ENCODE assay signal across 10 mouse cellular contexts in the genomic region with DNA sequence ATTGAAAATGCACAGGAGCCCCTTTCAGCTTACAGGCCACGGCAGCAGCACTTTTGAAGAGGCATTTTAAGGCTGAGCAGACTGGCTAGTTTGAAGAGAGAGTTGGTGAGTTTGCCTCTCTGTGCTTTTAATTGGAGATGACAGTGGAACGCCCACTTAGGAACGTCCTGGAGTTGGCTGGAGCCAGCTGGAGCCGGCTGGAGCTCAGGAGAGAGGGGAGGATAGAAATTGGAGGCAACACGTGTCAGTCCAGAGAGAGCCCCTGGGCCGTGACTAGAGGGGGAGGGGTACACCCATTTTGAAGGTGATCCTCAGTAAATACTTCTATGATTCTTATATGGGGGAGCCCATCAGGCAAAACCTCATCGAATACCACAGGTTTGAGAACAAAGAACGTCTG.
DNase-seq lines count a peak whose midpoint lies in the region; ATAC-seq and TF ChIP-seq lines count a peak whose summit lies in the region.
"Had no signal": no experiment of that assay in that cellular context is flagged by ENCODE, and none has a peak within 500 bp of the region (broad histone marks: within the 10 kb centered on the region; RNA-seq: fewer than 3 reads in every experiment).

No protein-coding gene starts in this region.

- no peaks in the 10 kb centered on the region for H3K36me3 ChIP-seq in kidney, postnatal 0 days (ENCODE audit: insufficient read depth, low read length)
- H3K36me3 ChIP-seq in lung, postnatal 0 days (ENCODE audit: insufficient read depth, low read length) = no peaks in the 10 kb centered on the region
- H3K36me3 ChIP-seq in forebrain, postnatal 0 days (ENCODE audit: insufficient read depth) = no peaks in the 10 kb centered on the region
- H3K36me3 ChIP-seq: forebrain, embryonic 10.5 days; limb, embryonic 15.5 days had no signal

- DNase-seq in kidney, postnatal 0 days (ENCODE audit: low spot score) = peak; percentile 47
- DNase-seq in kidney, adult 9 months = no peak
- DNase-seq in ES-CJ7 (ENCODE audit: low read depth, low spot score) (peak; percentile 78), R1 (ENCODE audit: low read depth, low spot score) (peak; percentile 56)
- peak; percentile 40 for DNase-seq in lung, postnatal 0 days (ENCODE audit: low spot score)
- no peak for DNase-seq in urinary bladder, postnatal 25 days (ENCODE audit: low spot score)
- no peak for DNase-seq in forebrain, postnatal 0 days
- no peak for DNase-seq in cerebellum, adult 8-10 months

- no peak overlapping the region for H3K27ac ChIP-seq in kidney, postnatal 0 days
- H3K27ac ChIP-seq in lung, postnatal 0 days (ENCODE audit: low read length) = no peak overlapping the region
- H3K27ac ChIP-seq in forebrain, postnatal 0 days (ENCODE audit: low read depth, low read length) = no peak overlapping the region
- H3K27ac ChIP-seq: forebrain, embryonic 10.5 days; limb, embryonic 15.5 days had no signal

- WGBS in kidney, postnatal 0 days = 27% methylated on average over 8 of the region's 8 CpGs
- 33% methylated on average over 8 of the region's 8 CpGs for WGBS in lung, postnatal 0 days
- WGBS in forebrain, postnatal 0 days = 38% methylated on average over 8 of the region's 8 CpGs

- no peak overlapping the region for H3K4me2 ChIP-seq in kidney, postnatal 0 days (ENCODE audit: low read length)
- H3K4me2 ChIP-seq in lung, postnatal 0 days (replicated peaks; ENCODE audit: low read depth, low read length) = no peak overlapping the region
- no peak overlapping the region for H3K4me2 ChIP-seq in forebrain, postnatal 0 days (ENCODE audit: low read depth)
- H3K4me2 ChIP-seq: limb, embryonic 15.5 days had no signal

- no peak overlapping the region for H3K9ac ChIP-seq in kidney, postnatal 0 days (ENCODE audit: low read depth, low read length)
- H3K9ac ChIP-seq in lung, postnatal 0 days (replicated peaks; ENCODE audit: low read depth) = no peak overlapping the region
- H3K9ac ChIP-seq in forebrain, postnatal 0 days = no peak overlapping the region
- H3K9ac ChIP-seq: limb, embryonic 15.5 days had no signal

- TF ChIP-seq CTCF in kidney, postnatal 0 days (IDR thresholded peaks at IDR 0.05; ENCODE audit: low read depth) = no peak
- no peak for TF ChIP-seq CTCF in lung, postnatal 0 days (IDR thresholded peaks at IDR 0.05)
- no peak for TF ChIP-seq CTCF in forebrain, postnatal 0 days (IDR thresholded peaks at IDR 0.05; ENCODE audit: low read depth)

- H3K4me3 ChIP-seq in kidney, postnatal 0 days (replicated peaks; ENCODE audit: low read depth, low read length) = no peak overlapping the region
- no peak overlapping the region for H3K4me3 ChIP-seq in lung, postnatal 0 days (ENCODE audit: low read depth, low read length)
- no peak overlapping the region for H3K4me3 ChIP-seq in forebrain, postnatal 0 days (ENCODE audit: low read depth, low read length)
- H3K4me3 ChIP-seq: forebrain, embryonic 10.5 days; limb, embryonic 15.5 days had no signal

- H3K4me1 ChIP-seq in kidney, postnatal 0 days (replicated peaks; ENCODE audit: insufficient read depth, low read length) = no peaks in the 10 kb centered on the region
- H3K4me1 ChIP-seq in lung, postnatal 0 days (ENCODE audit: insufficient read depth, low read depth, low read length) = no peaks in the 10 kb centered on the region
- H3K4me1 ChIP-seq in forebrain, postnatal 0 days (ENCODE audit: insufficient read depth) = no peaks in the 10 kb centered on the region
- H3K4me1 ChIP-seq: limb, embryonic 15.5 days had no signal

- no peaks in the 10 kb centered on the region for H3K27me3 ChIP-seq in kidney, postnatal 0 days (ENCODE audit: insufficient read depth, low read length)
- no peaks in the 10 kb centered on the region for H3K27me3 ChIP-seq in lung, postnatal 0 days (replicated peaks; ENCODE audit: insufficient read depth, low read length)
- H3K27me3 ChIP-seq in forebrain, postnatal 0 days (ENCODE audit: insufficient read depth, low read length) = no peaks in the 10 kb centered on the region
- H3K27me3 ChIP-seq: limb, embryonic 15.5 days had no signal

- TF ChIP-seq EP300 in lung, postnatal 0 days (IDR thresholded peaks at IDR 0.05) = no peak

- no peaks in the 10 kb centered on the region for H3K9me3 ChIP-seq in kidney, postnatal 0 days (replicated peaks; ENCODE audit: low read length)
- no peaks in the 10 kb centered on the region for H3K9me3 ChIP-seq in lung, postnatal 0 days (ENCODE audit: low read length)
- no peaks in the 10 kb centered on the region for H3K9me3 ChIP-seq in forebrain, postnatal 0 days (ENCODE audit: low read length)
- H3K9me3 ChIP-seq: forebrain, embryonic 10.5 days; limb, embryonic 15.5 days had no signal

- ATAC-seq in kidney, postnatal 0 days (replicated peaks; ENCODE audit: low FRiP score, low read depth) = 0 out of 2 replicates have a peak, but pooled peaks have one; percentile 68
- ATAC-seq in lung, postnatal 0 days = peak; percentile 55
- ATAC-seq in forebrain, postnatal 0 days = no peak

Comparison
In these comparisons a context has a peak if more than half of its experiments do, and no peak if none do; other contexts are left out.
1. DNase-seq: peak in kidney, postnatal 0 days (single experiment), ES-CJ7 (single experiment), R1 (single experiment) and lung, postnatal 0 days (single experiment); none in kidney, adult 9 months (single experiment), urinary bladder, postnatal 25 days (single experiment), forebrain, postnatal 0 days (single experiment) and cerebellum, adult 8-10 months (single experiment).